Mouse (Mus musculus) testis, adult 2 months (tissue): ENCODE measurements at regions not wholly inside any gene's neighbourhood (a gene's known extent, or its start where the extent isn't known, plus 50 kb on each side); places are given as distances from the start of the nearest gene placed in this dataset.

Source experiments
- CTCF ChIP-seq: fragments of 200-500 bp; IDR thresholded peaks from 2 replicates; pipeline ENCODE4 v1.5.1; 2012; ENCODE audit warnings: low read depth, mild to moderate bottlenecking, inconsistent platforms, low read length, moderate library complexity; ENCODE audit not compliant: control insufficient read depth, insufficient read depth, insufficient replicate concordance
- POLR2A ChIP-seq: fragments of 200-500 bp; IDR thresholded peaks from 2 replicates; pipeline ENCODE4 v1.6.1; 2012; ENCODE audit warnings: low read depth, mild to moderate bottlenecking, inconsistent platforms, low read length, moderate library complexity; ENCODE audit not compliant: control insufficient read depth

- TF ChIP-seq CTCF (no peak), POLR2A (no peak)
Measured at GRCm38 (mm10) chr3:9346356-9346755, 263.5 kb downstream of the Zfp704 start.
